Mouse (Mus musculus) MEL (cell line): ENCODE data around the gene Cd151.

Source experiments
- MAFK ChIP-seq: IDR thresholded peaks from 2 replicates; pipeline ENCODE4 v1.6.1; 2011; ENCODE audit warnings: low read depth, mild to moderate bottlenecking, low read length, improper control_type of control experiment, borderline replicate concordance
- UBTF ChIP-seq: IDR thresholded peaks from 2 replicates; pipeline ENCODE4 v1.6.1; 2012; ENCODE audit warnings: low read depth, mild to moderate bottlenecking, inconsistent platforms, low read length, improper control_type of control experiment, moderate library complexity, borderline replicate concordance; ENCODE audit not compliant: insufficient read depth

- no peak for TF ChIP-seq MAFK
- no peak for TF ChIP-seq UBTF
Observed at GRCm38 (mm10) chr7:141451928-141452327, 15.3 kb upstream of the Cd151 start.
